Mouse (Mus musculus) brain, embryonic 14.5 days (tissue): ENCODE measurements around the gene Gabra4.

Experiments used
- CTCF ChIP-seq: fragments of 200-500 bp; IDR thresholded peaks from 2 replicates; pipeline ENCODE4 v1.5.1; 2012; ENCODE audit warnings: inconsistent platforms, mild to moderate bottlenecking, moderate library complexity, borderline replicate concordance; ENCODE audit not compliant: insufficient read depth, insufficient read length; ENCODE audit errors: extremely low read depth
- POLR2A ChIP-seq: fragments of 200-500 bp; IDR thresholded peaks from 2 replicates; pipeline ENCODE4 v1.6.1; 2012; ENCODE audit warnings: mild to moderate bottlenecking, inconsistent platforms, borderline replicate concordance; ENCODE audit not compliant: poor library complexity, insufficient read depth, insufficient read length, severe bottlenecking; ENCODE audit errors: extremely low read depth

- TF ChIP-seq POLR2A (no peak), CTCF (no peak)
Observed at GRCm38 (mm10) chr5:71606907-71607306, 51.2 kb downstream of the Gabra4 start.
